Mouse (Mus musculus): Measurements from ENCODE around the gene Dst.
A peak's percentile ranks its signal among the peaks of the same experiment; 100 is the strongest.

The Dst gene

DNA sequence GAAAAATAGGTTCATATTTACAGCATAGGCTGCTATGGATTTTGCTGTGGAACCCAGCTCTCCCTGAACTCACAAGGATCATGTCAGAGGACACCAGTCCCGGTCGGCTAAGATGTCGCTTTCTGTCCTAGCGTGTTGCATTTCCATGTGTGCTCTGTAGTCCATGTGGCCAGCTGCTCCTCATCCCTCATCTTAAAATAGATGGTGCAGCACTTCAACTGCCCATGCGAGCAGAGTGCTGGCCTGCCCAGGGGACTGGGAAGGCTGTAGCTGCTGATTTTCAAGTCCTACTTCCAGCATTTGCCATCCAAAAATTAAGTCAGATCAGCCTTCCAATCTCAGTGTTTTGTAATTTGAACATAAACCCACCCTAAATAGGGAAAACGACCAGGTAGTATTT lies 83.0 kb downstream of the Dst start:
- no peak for DNase-seq

DNA sequence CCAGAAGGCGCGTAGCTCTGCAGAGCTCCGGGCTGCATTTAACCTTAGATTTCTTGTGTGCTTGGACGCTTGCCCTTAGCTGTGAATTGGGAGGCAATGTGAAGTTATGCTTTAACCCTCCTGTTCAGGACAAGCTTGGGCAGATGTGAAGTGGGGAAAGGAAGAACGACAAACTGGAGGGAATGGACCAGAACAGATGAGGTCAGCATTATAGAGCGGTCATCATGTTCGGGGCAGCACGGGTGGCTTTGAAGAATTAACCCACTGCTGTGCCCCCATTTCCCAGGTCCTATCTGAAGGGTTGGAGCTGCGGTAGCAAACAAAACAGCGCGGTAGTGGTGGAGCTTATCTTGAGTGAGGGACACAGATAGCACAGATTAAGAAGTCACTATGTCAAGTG lies 84.8 kb downstream of the Dst start:
- peak; percentile 33 to 47 for DNase-seq

GRCm38 (mm10) chr1:33994201-33994600 lies 86.2 kb downstream of the Dst start:
- DNase-seq, result no peak

DNA sequence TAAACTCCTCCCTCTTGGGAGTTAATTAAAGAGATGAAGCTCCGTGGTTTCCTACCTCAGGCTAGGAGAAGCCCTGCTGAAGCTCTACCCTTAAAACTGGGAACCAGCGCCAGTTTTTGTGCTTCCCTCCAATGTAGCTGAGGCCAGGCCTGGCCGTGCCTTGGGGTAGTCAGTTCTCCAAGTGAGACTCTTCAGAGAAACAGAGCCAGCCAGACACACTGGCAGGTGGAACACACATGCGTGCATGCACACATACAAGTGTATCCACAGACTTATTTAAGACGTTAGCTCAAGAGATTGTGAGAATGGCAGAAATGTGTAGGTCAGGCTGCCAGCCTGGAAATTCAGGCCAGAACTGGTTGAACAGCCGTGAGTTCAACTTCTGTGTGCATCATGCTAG lies 87.4 kb downstream of the Dst start:
- DNase-seq, result no peak

DNA sequence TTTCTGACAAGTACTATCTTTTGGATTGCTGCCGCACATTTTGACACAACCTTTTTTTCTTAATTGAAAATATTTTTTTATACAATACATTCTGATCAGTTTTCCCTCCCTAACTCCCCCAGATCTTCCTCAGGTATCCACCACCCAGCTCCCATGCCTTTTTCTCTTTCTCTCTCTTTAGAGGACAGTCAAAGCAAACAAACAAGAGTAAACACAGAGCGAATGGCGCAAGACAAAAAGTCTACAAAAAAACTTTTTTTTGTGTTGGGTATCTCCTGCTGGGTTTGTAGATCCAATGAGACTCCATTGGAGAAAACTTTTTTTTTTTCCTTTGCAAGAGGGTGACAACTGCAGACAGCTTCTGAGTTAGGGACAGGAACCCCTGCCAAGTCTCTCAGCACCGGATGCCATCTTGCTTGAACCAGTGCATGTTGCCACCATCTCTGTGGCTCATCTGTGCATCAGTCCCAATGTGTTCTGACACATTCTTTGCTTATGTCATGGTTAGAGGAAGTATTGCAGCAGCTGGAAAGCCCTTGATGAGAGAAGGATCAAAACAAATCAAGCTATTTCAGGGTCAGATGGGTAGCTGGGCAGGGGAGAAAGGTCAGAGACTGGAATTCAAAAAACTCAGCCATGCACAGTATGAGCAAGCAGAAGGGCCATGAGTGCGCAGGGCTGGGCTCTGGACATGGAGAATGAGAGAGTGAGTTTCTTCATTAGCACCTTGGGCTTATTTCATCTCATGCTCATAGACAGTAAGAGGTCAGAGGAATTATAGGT lies 88.3 kb downstream of the Dst start:
- DNase-seq, result no peak

DNA sequence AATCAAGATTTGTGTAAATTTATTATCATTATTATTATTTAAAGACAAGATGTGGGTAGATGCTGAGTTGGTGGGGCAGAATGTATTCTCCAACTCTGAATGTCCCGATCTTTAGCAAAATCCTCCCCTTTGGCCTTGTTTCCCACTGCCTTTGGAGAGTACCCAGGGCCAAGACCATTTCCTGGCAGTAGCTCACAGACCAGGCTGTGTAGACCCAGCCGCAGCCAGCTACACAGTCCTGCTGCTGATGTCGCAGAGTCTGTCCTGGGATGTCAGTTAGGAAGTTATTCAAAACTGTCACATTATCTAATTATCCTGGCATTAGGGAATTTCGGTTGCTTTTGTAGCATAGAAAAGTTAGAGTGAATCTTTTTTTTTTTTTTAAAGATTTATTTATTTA lies 94.3 kb downstream of the Dst start:
- DNase-seq, result no peak

- no peak for DNase-seq
Observed at GRCm38 (mm10) chr1:34002970-34003369, 94.9 kb downstream of the Dst start.

DNA sequence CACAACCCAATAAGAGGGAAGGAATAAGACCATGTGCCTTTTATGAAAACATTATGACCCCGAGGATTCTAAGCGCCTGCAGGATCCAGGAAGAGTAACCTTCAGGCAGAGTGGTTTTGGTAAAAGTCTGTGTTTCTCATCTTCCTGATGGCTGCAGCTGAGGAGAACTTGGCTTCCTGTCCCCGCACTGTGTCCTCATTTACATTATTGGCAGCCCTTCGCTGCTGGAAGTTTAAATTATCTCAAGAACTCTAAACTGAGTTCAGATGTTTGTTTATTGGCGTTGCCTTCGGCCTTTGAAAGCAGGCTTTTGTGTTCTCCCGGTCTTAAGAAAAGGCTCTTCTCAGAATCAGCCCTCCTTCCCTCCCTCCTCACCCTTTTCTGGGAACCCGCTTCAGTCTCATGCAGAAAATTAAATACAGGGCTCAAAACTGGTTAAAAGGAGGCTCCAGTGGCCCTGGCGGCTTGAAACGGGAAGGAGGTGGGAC lies 97.3 kb downstream of the Dst start:
- DNase-seq, result no peak

DNA sequence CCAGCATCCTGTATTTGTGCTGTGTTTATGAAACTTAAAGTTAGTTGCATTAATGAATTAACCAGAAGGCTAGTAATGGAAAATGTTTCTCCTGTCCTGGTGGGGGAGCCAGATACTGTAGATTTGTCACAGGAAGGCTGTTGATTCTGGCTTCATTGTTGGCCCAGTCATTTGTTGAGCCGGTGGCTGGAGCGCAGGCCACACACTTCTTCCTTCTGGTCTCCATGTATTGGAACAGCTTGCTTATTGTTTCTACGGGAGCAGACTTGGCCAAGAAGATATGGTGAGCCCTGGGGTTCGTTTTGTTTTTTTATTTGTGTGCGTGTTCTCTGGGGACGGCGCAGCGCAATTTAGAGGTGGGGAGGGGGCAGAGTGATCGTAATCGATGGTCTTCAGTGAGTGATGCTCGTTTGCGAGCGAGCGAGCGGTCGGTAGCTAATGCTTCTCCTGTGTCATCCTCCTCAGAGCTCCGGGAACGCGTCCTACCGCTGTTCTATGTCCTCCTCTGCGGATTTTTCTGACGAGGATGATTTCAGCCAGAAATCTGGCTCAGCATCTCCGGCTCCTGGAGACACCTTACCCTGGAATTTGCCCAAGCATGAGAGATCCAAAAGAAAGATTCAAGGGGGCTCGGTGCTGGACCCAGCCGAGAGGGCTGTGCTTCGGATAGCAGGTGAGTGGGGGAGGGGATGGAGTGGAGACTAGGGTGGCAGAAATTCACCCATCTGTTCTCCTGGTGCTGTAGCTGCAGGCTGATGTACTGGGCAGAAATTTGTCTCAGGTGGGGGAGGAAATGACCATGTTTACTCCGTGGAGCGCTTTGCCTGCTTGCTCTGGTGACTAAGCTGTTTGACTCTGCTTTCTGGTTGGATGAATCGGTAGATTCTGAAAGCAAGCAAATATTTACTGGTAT lies 98.0 kb downstream of the Dst start:
- peak; percentile 77 for DNase-seq

DNA sequence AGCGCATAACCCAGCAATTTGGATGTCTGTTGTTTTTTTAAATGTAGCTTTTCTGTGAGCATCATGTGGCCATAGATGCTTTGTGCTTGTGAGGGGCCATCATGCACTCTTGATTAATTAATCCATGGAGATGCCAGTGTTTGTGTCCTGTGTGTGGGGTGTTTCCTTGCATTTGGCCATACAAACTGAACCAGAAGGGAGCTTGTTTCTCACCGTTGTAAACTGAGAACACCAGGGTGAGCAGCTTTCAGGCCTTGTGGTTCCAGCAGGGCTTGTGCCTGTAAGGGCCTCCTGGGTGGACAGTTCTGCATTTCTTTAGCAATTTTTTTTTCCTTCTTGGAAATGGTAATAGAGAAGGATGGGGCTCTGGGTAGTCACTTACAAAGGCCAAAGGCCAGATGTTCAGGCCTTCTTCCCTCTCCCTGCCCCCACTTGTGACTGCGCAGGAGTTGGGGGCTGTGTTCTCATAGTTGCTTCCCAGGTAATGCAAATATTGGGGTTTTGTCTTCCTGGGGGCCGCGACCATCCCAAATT lies 98.9 kb downstream of the Dst start:
- DNase-seq, result no peak

- peak in 1 of 2 experiments; percentile 14 for DNase-seq
Observed at GRCm38 (mm10) chr1:34007379-34007778, 99.4 kb downstream of the Dst start.

GRCm38 (mm10) chr1:34011051-34011677 lies 103.1 kb downstream of the Dst start:
- peak; percentile 51 to 77 for DNase-seq

GRCm38 (mm10) chr1:34011821-34012271 lies 103.8 kb downstream of the Dst start:
- DNase-seq, result peak in 1 of 2 experiments; percentile 9

- DNase-seq, result no peak
Observed at GRCm38 (mm10) chr1:34013490-34013889, 105.5 kb downstream of the Dst start.

DNA sequence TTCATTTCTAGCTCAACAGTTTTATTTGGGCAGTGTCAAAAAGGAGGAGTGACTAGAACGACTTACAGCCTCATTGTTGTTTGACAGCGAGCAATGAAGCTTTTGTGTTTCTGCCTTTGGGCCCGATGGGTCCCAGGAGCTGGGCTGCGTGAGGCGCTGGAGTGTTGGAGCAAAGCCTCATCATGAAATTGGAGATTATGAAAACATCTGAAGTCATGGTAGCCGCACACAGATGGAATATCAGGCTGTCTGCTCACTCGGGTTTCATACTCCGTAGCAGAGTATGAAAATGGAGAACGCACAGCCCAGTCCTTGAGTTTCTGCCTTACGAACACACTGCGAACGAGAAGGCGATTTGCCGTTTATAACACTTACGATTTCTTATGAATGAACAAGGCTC lies 108.8 kb downstream of the Dst start:
- no peak for DNase-seq

- no peak for DNase-seq
Observed at GRCm38 (mm10) chr1:34017323-34017722, 109.3 kb downstream of the Dst start.

DNA sequence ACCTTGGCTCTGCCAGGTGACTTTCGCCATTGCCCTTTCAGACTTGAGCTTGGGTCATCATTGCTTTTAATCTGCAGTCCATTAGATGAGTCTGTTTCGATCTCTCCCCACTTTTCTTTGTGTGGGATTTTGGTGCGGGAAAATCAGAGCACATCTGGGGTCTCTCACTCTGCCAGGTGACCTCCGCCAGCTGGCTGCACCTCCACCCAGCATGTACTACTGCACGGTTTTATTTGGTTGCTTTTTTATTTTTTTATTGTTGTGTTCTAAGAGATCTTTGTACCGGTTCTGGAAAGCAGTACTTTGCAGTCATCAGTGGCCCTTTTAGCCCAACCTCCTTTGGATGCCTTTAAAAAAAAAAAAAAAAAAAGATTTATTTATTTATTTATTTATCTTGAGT lies 112.6 kb downstream of the Dst start:
- DNase-seq, result no peak

DNA sequence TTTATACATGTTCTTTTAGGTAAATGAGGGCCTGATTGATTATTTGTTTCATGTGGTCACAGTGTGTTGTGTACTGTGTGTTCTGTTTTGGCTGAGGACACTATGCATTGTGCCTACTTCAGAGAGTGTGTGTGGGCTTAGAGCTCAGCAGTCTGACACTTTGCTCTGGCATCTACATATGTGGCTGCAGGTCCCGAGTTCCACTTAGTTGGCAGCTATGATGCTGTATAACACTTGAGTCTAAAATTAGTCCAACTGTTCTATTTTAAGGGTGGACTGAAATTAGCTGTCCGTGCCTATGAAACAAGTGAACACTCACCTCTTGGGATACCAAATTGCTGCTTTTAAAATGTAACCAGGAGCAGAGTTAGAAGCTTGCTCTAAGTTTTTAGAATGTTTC lies 113.5 kb downstream of the Dst start:
- no peak for DNase-seq

- no peak for DNase-seq
Observed at GRCm38 (mm10) chr1:34023154-34023553, 115.1 kb downstream of the Dst start.

DNA sequence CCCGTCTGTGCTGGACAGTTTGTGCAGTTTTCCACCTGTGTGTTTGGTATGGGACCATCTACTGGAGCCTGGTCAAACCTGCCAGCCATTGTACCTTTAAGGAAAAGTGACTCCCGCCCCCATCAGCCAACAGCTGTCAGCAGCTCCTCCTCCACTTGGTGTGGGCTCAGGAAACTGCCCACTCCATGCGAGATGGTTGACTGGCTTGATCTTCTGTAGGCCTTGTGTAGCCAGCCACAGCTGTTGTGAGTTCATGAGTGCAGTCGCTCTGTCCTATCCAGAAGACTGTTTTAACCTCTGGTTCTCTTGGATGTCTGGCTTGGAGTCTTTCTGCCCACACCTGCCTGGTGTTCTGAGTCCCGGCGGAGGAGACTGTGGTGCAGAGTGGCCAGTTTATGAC lies 117.9 kb downstream of the Dst start:
- no peak for DNase-seq

- no peak for DNase-seq
Observed at GRCm38 (mm10) chr1:34028722-34029121, 120.7 kb downstream of the Dst start.

GRCm38 (mm10) chr1:34030330-34031021 lies 122.5 kb downstream of the Dst start:
- no peak for DNase-seq

Data from kidney, postnatal 36 days (tissue).